Mouse (Mus musculus) ES-E14 (cell line): Measurements from ENCODE around the gene Rflna.

Source experiments
- CHD2 ChIP-seq: IDR thresholded peaks from 2 replicates; pipeline ENCODE4 v1.6.1; 2014; ENCODE audit warnings: mild to moderate bottlenecking, low read depth, low read length, inconsistent platforms
- HCFC1 ChIP-seq: IDR thresholded peaks from 2 replicates; pipeline ENCODE4 v1.6.1; 2012; ENCODE audit warnings: low read length, inconsistent platforms, borderline replicate concordance; ENCODE audit not compliant: insufficient read depth
- MAFK ChIP-seq: IDR thresholded peaks from 2 replicates; pipeline ENCODE4 v1.6.1; 2014; ENCODE audit warnings: mild to moderate bottlenecking, low read depth, low read length, inconsistent platforms; ENCODE audit not compliant: insufficient read depth
- ZC3H11A ChIP-seq: IDR thresholded peaks from 2 replicates; pipeline ENCODE4 v1.6.1; 2012; ENCODE audit warnings: low read depth, mild to moderate bottlenecking, inconsistent platforms, low read length, borderline replicate concordance
- ZNF384 ChIP-seq: IDR thresholded peaks from 2 replicates; pipeline ENCODE4 v1.6.1; 2012; ENCODE audit warnings: low read depth, low read length, inconsistent platforms

DNA sequence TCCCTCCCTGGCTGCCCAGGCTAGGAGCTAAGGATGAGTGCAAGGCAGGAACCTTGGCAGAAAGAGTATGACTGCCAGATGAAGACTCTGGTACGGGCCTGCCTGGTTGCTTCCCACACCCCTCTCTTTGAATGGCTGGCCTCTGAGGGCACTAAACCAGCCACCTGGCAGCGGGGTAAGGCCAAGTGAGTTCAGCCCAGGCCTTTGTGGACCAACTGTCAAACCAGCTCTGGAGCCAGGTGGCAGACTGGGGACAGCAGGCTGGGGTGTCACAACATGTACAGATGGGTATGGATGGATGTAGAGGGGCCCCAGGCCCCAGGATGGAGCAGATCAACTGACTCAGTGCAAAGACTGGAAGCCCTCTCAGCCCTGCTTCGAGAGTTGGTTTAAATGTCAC, 12.0 kb downstream of the Rflna start:
- no peak for TF ChIP-seq ZNF384
- no peak for TF ChIP-seq HCFC1
- no peak for TF ChIP-seq CHD2
- no peak for TF ChIP-seq ZC3H11A
- TF ChIP-seq MAFK: no peak
